Mouse (Mus musculus): ENCODE data around the gene Hist1h4b.
A peak's percentile ranks its signal among the peaks of the same experiment; 100 is the strongest.
"Not testable (repeated sequence)": the region's sequence is repeated elsewhere in the genome, so short reads cannot be mapped to it uniquely, and the experiment has no call there.

Hist1h4b gene

DNA sequence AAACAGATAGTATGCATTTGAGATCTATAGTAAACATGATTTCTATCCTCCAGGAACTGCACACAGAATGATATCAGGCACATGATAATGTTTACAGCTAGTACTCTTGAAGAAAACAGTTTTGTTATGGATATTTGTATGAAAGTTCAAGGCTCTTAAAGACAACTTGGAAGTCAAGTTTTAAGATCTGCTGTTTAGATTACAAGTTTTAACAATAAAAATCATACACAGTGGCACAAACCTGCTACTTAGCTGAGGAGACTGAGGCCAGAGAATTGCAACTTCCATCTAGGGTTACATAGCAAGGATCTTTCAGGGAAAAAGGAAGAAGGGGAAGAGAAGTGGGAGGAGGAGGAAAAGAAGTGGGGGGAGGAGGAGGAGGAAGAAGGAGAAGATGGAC, 1.8 kb upstream of the Hist1h4b start:
- no peak for DNase-seq (ENCODE audit: inconsistent age in 2 of 2, low spot score in 1 of 2)

GRCm38 (mm10) chr13:23757211-23757773, 479 bp downstream of the Hist1h4b start:
- no peak for DNase-seq (ENCODE audit: inconsistent age in 2 of 2, low spot score in 1 of 2)

DNA sequence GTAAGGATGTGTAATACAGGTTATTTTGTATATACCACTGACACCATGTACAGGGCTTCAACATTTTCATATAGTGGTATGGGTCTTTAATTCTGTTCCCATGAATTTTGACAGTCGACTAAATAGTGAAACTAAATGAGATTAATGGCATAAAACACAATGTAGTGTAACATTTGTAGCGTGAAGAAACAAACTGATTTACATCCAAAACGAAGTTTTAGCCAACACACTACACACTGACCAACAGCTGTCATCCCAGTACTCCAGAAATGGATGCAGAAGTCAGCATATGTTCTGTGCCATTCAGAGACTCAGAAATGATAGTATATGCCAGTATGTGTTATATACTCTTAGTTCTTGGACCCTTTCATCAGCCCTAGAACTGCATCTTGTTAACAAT, 1.1 kb downstream of the Hist1h4b start:
- no peak for DNase-seq (ENCODE audit: inconsistent age in 2 of 2, low spot score in 1 of 2)

GRCm38 (mm10) chr13:23759251-23759771, 2.5 kb downstream of the Hist1h4b start:
- no peak for DNase-seq (ENCODE audit: inconsistent age in 2 of 2, low spot score in 1 of 2)

DNA sequence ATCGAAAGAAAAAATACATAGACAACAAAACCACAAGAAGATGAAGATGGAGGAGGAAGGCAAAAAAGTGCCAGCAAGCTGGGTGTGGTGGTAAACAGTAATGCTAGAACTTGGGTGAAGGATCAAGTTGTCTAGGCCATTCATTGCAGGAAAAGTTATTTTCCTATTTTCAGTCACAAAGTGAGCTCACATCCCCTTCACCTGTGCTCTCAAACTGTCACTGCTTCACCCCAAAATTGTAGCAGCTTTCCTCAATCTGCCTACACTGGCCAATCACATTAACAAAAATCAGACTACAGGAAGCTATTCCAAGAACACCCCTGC, 3.1 kb downstream of the Hist1h4b start:
- no peak for DNase-seq (ENCODE audit: inconsistent age in 2 of 2, low spot score in 1 of 2)

GRCm38 (mm10) chr13:23760240-23760971, 3.6 kb downstream of the Hist1h4b start:
- DNase-seq (ENCODE audit: inconsistent age in 2 of 2, low spot score in 1 of 2), result no peak

DNA sequence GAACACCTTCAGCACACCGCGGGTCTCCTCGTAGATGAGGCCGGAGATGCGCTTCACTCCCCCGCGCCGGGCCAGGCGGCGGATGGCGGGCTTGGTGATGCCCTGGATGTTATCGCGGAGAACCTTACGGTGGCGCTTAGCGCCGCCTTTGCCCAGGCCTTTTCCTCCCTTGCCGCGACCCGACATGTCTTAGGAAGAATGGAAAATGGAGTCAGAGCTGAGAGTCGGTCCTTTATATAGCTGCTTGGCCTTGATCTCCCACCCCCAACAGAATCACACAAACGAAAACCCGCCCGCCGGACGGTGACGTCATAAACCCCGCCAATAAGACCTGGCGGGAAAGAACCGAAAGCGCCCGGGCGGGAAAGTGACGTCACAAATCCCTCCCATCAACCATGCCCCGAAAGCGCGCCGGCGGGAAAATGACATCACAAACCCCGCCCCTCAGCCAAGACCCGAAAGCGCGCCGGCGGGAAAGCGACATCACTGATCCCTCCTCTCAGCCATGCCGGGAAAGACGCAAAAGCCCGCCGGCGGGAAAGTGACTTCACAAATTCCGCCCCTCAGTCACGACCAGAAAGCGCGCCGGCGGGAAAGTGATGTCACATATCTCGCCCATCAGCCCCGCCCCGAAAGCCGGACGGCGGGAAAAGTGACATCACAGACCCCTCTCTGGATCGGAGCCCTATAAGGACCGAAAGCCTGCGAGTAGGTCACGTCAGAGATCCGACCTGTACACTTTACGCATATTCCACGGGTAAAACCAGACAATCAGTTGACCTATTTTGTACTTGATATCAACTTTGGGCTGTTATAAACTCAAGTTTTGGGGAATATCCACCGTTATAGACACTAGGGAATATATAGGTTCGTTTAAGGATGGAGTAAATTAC, 4.4 kb downstream of the Hist1h4b start, which contains the start of gene Hist1h4a:
Hist1h4a (minus strand) TSS at position 259 of the 893 bp plus-strand sequence.
- peak; percentile 98 to 99 for DNase-seq (ENCODE audit: inconsistent age in 2 of 2, low spot score in 1 of 2)

DNA sequence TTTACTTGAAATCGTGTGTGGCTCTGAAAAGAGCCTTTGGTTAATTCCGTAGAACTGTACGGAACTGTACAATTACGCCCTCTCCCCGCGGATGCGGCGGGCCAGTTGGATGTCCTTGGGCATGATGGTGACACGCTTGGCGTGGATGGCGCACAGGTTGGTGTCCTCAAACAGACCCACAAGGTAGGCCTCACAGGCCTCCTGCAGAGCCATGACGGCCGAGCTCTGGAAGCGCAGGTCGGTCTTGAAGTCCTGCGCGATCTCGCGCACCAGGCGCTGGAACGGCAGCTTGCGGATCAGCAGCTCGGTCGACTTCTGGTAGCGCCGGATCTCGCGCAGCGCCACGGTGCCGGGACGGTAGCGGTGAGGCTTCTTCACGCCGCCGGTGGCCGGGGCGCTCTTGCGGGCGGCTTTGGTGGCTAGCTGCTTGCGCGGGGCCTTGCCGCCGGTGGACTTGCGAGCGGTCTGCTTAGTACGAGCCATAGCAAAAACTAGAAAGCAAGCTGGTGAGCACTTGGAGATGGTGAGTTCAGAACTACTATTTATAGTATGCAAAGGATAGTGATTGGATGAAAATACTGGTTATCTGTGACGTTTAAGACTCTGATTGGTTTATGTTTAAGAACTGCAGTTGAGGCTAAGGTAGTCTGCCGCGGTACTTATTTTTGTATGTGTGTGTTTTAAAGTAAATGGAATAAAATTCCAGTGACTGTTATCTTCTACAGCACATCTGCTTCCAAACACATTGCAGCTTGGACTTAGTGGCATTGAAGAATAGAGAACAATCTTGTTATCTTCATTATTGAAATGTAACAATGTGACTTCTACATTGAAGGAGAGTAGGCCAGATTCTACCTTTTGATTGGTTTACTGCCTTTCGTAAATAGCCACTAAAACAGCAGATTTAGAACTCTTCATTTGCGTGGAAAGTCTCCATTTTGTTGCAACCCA, 5.3 kb downstream of the Hist1h4b start, which contains the start of gene Hist1h3a:
Hist1h3a (minus strand) TSS at position 516 of the 951 bp plus-strand sequence.
- DNase-seq (ENCODE audit: inconsistent age in 2 of 2, low spot score in 1 of 2), result peak; percentile 73 to 94

GRCm38 (mm10) chr13:23763242-23763585, 6.4 kb downstream of the Hist1h4b start:
- DNase-seq (ENCODE audit: inconsistent age in 2 of 2, low spot score in 1 of 2), result no peak

GRCm38 (mm10) chr13:23763586-23764323, 6.9 kb downstream of the Hist1h4b start, which contains the start of gene Hist1h1a:
Hist1h1a (plus strand) TSS chr13:23763666.
- DNase-seq (ENCODE audit: inconsistent age in 2 of 2, low spot score in 1 of 2), result peak; percentile 86 to 95

DNA sequence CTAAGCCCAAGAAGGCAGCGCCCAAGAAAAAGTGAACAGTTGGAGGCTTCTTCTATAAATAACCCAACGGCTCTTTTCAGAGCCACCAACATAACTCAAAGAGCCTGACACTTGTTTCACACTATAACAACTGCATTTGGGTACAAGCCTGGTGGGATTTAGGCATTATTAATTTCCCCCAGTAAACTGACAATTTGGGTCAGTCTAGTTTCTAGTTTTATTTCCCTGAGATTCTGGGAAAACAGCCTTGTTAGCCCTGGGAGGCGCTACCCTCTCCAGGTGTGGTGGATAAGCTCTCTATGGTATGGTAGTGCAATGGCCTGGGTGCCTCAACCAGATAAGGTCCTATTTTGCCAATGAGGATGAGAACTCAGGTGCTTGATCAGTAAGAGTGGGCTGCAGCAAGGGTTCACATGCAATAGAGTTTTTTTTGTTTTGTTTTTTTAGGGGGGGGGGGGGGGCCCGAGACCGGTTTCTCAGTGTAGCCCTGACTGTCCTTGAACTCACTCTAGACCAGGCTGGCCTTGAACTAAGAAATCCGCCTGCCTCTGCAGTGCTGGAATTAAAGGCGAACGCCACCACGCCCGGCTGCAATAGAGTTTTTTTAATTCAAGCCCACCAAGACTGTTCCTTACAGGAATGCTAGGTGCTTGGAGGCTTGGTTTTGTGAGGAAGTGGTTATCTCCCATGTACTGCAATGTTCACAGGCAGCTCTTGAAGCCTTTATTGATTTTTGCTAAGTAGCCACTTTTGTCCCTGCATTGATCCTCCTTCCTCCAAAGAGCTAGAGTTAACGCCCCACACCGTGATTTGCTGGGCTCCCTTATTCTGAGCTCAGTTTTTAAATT, 7.7 kb downstream of the Hist1h4b start:
- DNase-seq (ENCODE audit: inconsistent age in 2 of 2, low spot score in 1 of 2), result no peak

DNA sequence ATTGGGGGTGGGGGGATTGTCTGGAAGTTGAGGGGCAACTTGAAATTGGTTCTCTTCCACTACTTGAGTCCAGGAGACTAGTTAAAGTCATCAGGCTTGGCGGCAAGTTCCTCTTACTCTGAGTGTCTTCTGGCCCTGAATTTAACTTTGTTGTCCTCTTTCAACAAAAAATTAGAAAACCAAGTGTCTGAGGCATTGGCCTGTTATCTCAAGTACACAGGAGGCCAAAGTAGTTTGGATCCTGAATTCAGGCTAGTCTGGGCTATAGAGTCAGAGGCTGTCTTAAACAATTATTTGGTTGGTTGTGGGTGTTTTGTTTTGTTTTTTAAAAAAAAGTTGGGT, 8.3 kb downstream of the Hist1h4b start:
- DNase-seq (ENCODE audit: inconsistent age in 2 of 2, low spot score in 1 of 2), result no peak

GRCm38 (mm10) chr13:23766772-23767171, 10.0 kb downstream of the Hist1h4b start:
- peak in 1 of 2 experiments; percentile 80 for DNase-seq (ENCODE audit: inconsistent age in 2 of 2, low spot score in 1 of 2)

DNA sequence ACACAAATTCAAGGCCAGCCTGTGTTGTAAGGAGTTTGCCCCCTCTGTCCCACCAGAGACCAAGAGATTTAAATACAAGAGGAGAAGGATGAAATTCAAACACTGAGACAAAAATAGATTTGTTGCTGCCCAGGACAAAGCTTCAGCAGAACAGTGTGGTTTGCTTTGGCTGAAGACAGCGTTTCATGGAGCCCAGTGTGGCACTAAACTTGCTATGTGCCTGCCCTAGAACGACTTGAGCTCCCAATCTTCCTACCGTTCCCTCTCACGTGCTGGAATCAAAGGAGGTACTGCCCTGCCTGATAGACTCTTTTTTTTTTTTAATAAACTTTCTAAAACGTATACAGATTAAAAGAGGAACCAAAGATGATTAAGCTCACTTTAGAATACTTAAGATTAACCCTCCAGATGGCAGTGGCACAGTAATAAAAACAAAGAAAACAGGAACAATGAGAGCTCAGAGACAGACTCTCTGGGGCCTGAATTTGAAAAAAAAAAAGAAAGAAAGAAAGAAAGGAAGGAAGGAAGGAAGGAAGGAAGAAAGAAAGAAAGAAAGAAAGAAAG, 12.1 kb downstream of the Hist1h4b start:
- DNase-seq (ENCODE audit: inconsistent age in 2 of 2, low spot score in 1 of 2), result no peak

DNA sequence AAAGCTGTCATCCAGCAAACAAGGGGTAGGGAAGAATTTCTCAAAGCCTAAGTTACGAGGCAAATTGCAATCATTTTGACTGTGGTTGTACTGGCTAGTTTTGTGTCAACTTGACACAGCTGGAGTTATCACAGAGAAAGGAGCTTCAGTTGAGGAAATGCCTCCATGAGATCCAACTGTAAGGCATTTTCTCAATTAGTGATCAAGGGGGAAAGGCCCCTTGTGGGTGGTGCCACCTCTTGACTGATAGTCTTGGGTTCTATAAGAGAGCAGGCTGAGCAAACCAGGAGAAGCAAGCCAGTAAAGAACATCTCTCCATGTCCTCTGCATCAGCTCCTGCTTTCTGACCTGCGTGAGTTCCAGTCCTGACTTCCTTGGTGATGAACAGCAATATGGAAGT, 12.8 kb downstream of the Hist1h4b start, which contains the start of gene Trim38:
Trim38 (plus strand) TSS at position 301 of the 400 bp plus-strand sequence.
- not testable (repeated sequence) for DNase-seq (ENCODE audit: inconsistent age in 2 of 2, low spot score in 1 of 2)

GRCm38 (mm10) chr13:23772561-23773313, 15.9 kb downstream of the Hist1h4b start:
- DNase-seq (ENCODE audit: inconsistent age in 2 of 2, low spot score in 1 of 2), result peak in 1 of 2 experiments; percentile 53

DNA sequence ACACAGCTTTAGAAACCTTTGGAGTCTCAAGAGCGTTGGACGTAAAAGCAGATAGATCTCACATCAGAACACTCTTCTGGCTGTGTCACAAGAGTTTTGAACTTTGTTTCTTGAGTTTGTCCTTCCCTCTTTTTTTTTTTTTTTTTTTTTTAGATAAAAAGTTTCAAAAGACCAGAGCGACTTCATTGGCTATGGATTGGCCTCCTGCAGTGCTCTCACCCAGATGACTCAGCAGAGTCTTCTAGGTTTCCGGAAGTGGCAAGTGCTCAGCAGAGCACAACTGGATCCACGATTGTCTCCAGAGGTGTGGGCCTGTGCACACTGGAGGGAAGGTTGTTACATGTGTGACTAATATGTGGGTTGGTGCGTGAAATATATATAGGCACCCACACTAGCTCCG, 21.5 kb downstream of the Hist1h4b start:
- DNase-seq (ENCODE audit: inconsistent age in 2 of 2, low spot score in 1 of 2), result no peak

- no peak for DNase-seq (ENCODE audit: inconsistent age in 2 of 2, low spot score in 1 of 2)
These were observed 22.2 kb downstream of the Hist1h4b start for GRCm38 (mm10) chr13:23779025-23779424.
